Mouse (Mus musculus) liver, embryonic 14.5 days (tissue): ENCODE data around the gene Rps27rt.
"Not testable (repeated sequence)": the region's sequence is repeated elsewhere in the genome, so short reads cannot be mapped to it uniquely, and the experiment has no call there.

ENCODE experiments used
- CTCF ChIP-seq: IDR thresholded peaks from 2 replicates; pipeline ENCODE4 v1.5.1; 2016; ENCODE audit warnings: antibody characterized with exemption, low read depth, control low read depth
- EP300 ChIP-seq: IDR thresholded peaks from 2 replicates; pipeline ENCODE4 v1.6.1; 2016; ENCODE audit warnings: antibody characterized with exemption, low read depth

- TF ChIP-seq CTCF, EP300: not testable (repeated sequence)
These were observed 48.5 kb upstream of the Rps27rt start for GRCm38 (mm10) chr9:115031046-115031445.
